Mouse (Mus musculus) intestine, postnatal 0 days (tissue): Measurements from ENCODE around the gene Brd4. TPM values are rescaled to one million over a fixed set of nuclear protein-coding genes. Genes with fewer than 3 reads are reported as not detected.

Source experiments
- ATAC-seq: fragments of 200-750 bp; cut with Nextera tagmentation; 2 replicates; pipeline ENCODE4 v1.8.0; 2017; ENCODE audit warnings: mild to moderate bottlenecking, moderate TSS enrichment, moderate library complexity
- H3K27ac ChIP-seq: fragments of 300-500 bp; sonication (generic); 2 replicates; pipeline ENCODE4 v1.5.1; 2014; ENCODE audit warnings: mild to moderate bottlenecking, low read depth, low read length, moderate library complexity
- H3K27me3 ChIP-seq: fragments of 300-500 bp; sonication (generic); replicated peaks from 2 replicates; pipeline ENCODE4 v1.6.1; 2014; ENCODE audit warnings: low read length, mixed read lengths; ENCODE audit not compliant: control insufficient read depth, insufficient read depth
- H3K36me3 ChIP-seq: fragments of 300-500 bp; sonication (generic); 2 replicates; pipeline ENCODE4 v1.6.1; 2014; ENCODE audit warnings: mild to moderate bottlenecking, moderate library complexity; ENCODE audit not compliant: control insufficient read depth, insufficient read depth
- H3K4me1 ChIP-seq: fragments of 300-500 bp; sonication (generic); replicated peaks from 2 replicates; pipeline ENCODE4 v1.6.1; 2014; ENCODE audit warnings: antibody characterized with exemption, low read length, mixed read lengths; ENCODE audit not compliant: control insufficient read depth, insufficient read depth
- H3K4me2 ChIP-seq: fragments of 300-500 bp; sonication (generic); replicated peaks from 2 replicates; pipeline ENCODE4 v1.6.1; 2014; ENCODE audit warnings: low read depth, mild to moderate bottlenecking, moderate library complexity
- H3K4me3 ChIP-seq: fragments of 300-500 bp; sonication (generic); 2 replicates; pipeline ENCODE4 v1.5.1; 2014; ENCODE audit warnings: low read depth, low read length
- H3K9ac ChIP-seq: fragments of 300-500 bp; sonication (generic); 2 replicates; pipeline ENCODE4 v1.6.1; 2014; ENCODE audit warnings: mild to moderate bottlenecking, low read depth, low read length
- H3K9me3 ChIP-seq: fragments of 300-500 bp; sonication (generic); 2 replicates; pipeline ENCODE4 v1.6.1; 2016; ENCODE audit warnings: mixed run types; ENCODE audit not compliant: control insufficient read depth
- CTCF ChIP-seq: sonication (generic); IDR thresholded peaks from 2 replicates; pipeline ENCODE4 v1.5.1; 2016; ENCODE audit warnings: low read depth, mild to moderate bottlenecking, control low read depth, antibody characterized with exemption, moderate library complexity
- WGBS: fragments of 180-500 bp; shearing (Covaris S2); extraction: QIAGEN DNeasy Blood & Tissue Kit; methylation state at CpG from one replicate; pipeline ENCODE4 v1.1.7; 2014; 5-methylcytosine and 5-hydroxymethylcytosine counted together
- polyA plus RNA-seq: library from polyadenylated mRNA; unstranded; fragments of >200 nt; fragmentation: Nextera tagmentation; extraction: Ambion mirVana; gene quantifications from 2 replicates; pipeline ENCODE4 v1.2.1, GENCODE M21; 2015

The Brd4 gene
- polyA plus RNA-seq, 1 experiment from 2014 or later: 36.7 TPM

DNA sequence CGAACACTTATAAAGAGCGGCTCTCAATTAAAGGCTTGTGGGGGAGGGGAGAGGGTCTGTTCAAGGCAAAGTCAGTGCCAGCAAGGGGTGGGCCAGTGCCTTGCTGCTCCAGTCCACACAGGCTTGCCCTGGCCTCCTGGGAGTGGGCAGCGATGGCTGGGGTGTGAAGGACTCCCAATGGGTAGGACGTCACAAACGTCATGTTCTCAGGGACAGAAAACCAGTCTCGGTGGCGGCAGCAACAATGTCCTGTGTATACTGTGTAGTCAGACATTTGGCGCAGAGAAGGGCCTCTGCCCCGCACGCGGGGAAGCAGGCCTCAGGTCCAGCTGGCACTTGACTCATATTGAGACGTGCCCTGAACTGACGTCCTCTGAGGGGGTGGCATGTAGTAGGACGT lies 87.4 kb downstream of the Brd4 start:
- ATAC-seq: no peak
- no peaks in the 10 kb centered on the region for H3K9me3 ChIP-seq
- no peak for TF ChIP-seq CTCF
- H3K9ac ChIP-seq: no peak overlapping the region
- WGBS: 89% methylated on average over 14 of the region's 14 CpGs
- H3K4me3 ChIP-seq: no peak overlapping the region
- peaks cover 64% of the 10 kb centered on the region for H3K36me3 ChIP-seq
- no peaks in the 10 kb centered on the region for H3K27me3 ChIP-seq
- no peak overlapping the region for H3K27ac ChIP-seq
- no peaks in the 10 kb centered on the region for H3K4me1 ChIP-seq
- H3K4me2 ChIP-seq: no peak overlapping the region

DNA sequence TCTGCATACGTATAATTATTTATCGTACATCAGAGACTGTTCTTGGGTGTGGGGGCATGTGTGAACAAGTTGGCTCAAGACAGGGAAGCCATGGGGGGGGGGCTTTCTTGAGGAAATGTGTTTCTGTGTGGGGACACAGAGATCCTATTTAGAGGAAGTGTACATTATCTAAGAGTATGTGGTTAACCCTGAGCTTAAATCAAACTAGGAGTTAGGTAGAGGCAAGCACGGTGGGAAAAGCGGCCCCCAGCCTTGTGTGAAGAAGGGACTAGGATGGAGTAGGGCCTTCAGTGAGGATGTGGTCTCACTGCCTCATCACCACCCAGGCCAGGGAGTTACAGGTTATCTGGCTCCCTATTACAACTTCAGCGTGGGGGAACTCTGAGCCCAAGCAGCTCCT lies 88.8 kb downstream of the Brd4 start:
- H3K9me3 ChIP-seq: no peaks in the 10 kb centered on the region
- TF ChIP-seq CTCF: no peak
- no peak for ATAC-seq
- no peaks in the 10 kb centered on the region for H3K4me1 ChIP-seq
- no peaks in the 10 kb centered on the region for H3K27me3 ChIP-seq
- no peak overlapping the region for H3K9ac ChIP-seq
- 93% methylated on average over 5 of the region's 5 CpGs for WGBS
- no peak overlapping the region for H3K4me2 ChIP-seq
- peaks cover 50% of the 10 kb centered on the region for H3K36me3 ChIP-seq
- H3K27ac ChIP-seq: no peak overlapping the region
- no peak overlapping the region for H3K4me3 ChIP-seq

DNA sequence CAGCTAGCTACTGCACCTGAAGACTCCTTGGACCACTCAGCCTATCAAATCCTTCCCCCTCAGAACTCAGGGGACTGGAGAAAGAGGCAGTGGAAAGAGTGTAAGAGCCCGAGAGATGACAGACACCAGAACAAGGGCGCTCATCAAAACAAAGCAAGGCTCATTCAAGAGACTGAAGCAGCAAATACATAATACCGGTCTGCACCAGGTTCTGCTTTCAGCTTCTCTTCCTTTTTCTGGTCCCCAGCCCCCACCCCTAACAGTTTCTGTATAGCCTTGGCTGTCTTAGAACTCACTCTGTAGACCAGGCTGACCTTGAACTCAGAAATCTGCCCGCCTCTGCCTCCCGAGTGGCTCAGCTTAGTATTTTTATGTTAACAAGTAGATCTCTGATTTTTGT lies 91.5 kb downstream of the Brd4 start:
- Histone ChIP-seq H3K4me1 (0 out of 2 replicates have a peak, but pooled peaks cover 6% of the 10 kb centered on the region), H3K4me3 (no peak overlapping the region), H3K36me3 (peaks cover 23% of the 10 kb centered on the region), H3K27ac (no peak overlapping the region), H3K9me3 (no peaks in the 10 kb centered on the region), H3K9ac (no peak overlapping the region), H3K27me3 (peaks cover 5% of the 10 kb centered on the region; the same call in 1 of the 2 replicates), H3K4me2 (no peak overlapping the region)
- WGBS: 76% methylated on average over 5 of the region's 5 CpGs
- ATAC-seq: no peak
- TF ChIP-seq CTCF: no peak

DNA sequence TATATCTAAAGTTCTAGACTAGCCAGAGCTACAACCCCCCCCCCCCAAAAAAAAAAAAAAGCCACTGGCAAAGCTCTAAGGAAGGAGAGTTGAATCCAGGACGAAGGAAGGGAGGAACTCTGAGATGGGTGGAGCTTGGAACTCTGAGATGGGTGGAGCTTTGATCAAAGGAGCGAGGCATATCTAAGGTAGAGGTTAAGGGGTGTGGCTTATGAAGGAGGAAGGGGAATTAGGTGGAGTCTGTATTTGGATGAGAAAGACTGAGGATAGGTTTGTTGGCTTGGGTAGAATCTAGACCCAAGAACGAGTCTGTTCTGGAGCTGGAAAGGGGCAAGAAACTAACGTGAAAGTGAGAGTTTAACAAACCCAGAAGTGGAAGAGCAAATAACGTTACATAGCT lies 94.7 kb downstream of the Brd4 start:
- ATAC-seq: peak; percentile 74
- no peak overlapping the region for H3K9ac ChIP-seq
- no peaks in the 10 kb centered on the region for H3K9me3 ChIP-seq
- H3K4me1 ChIP-seq: 0 out of 2 replicates have a peak, but pooled peaks cover 6% of the 10 kb centered on the region
- no peak for TF ChIP-seq CTCF
- no peaks in the 10 kb centered on the region for H3K36me3 ChIP-seq
- no peak overlapping the region for H3K27ac ChIP-seq
- WGBS: 6% methylated on average over 5 of the region's 5 CpGs
- peak overlapping the region; percentile 71 for H3K4me2 ChIP-seq
- H3K27me3 ChIP-seq: peaks cover 6% of the 10 kb centered on the region; the same call in 1 of the 2 replicates
- H3K4me3 ChIP-seq: peak overlapping the region; percentile 37

DNA sequence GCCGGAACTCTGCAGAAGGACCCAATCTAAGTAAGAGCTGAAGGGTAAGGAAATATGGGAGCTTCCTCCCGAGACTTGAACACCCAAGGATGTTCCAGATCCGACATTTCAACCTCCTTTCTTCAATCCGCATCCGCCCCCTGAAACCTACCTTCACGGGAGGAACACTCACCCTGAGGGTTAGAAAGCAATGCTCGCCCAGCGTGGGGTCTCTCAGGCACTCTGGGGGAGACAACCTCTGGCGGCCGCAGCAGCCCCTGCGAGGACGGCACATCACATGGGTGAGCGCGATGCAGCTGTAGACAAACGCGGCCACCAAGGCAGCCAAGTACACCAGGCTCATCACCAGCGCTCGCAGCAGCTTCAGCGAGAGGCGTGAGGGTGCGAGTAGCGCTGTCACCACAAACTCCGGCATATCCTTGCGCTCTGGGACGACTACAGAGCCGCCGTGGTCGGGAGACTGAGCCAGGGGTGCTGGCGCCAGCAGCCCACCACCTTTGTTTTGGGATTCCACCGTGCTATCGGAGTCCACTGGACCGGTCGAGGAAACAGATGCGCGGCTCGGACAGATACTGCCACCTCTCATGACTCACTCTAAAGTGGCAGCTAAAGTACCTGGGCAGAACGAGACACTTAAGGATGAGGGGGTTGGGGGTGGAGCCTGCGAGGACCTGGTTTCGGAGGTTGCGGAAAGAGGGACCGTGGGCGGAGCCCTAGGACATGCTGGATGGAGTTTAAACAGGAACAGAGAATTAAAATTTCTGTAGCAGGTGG lies 95.5 kb downstream of the Brd4 start, which contains the start of gene Ephx3:
Gene Ephx3, minus strand, starts transcription at position 687 of the 774 bp plus-strand sequence.
- H3K4me2 ChIP-seq: peak within 1 kb of the TSS; percentile 71
- peak within 1 kb of the TSS; percentile 37 for H3K4me3 ChIP-seq
- H3K27me3 ChIP-seq: peaks cover 6% of the 10 kb centered on the region; the same call in 1 of the 2 replicates
- 0 out of 2 replicates have a peak, but pooled peaks have one; percentile 21 for ATAC-seq
- no peaks in the 10 kb centered on the region for H3K36me3 ChIP-seq
- WGBS: 7% methylated on average over 42 of the region's 42 CpGs
- no peaks in the 10 kb centered on the region for H3K9me3 ChIP-seq
- H3K9ac ChIP-seq: no peak within 1 kb of the TSS
- H3K27ac ChIP-seq: no peak within 1 kb of the TSS
- no peak for TF ChIP-seq CTCF
- 0 out of 2 replicates have a peak, but pooled peaks cover 6% of the 10 kb centered on the region for H3K4me1 ChIP-seq

DNA sequence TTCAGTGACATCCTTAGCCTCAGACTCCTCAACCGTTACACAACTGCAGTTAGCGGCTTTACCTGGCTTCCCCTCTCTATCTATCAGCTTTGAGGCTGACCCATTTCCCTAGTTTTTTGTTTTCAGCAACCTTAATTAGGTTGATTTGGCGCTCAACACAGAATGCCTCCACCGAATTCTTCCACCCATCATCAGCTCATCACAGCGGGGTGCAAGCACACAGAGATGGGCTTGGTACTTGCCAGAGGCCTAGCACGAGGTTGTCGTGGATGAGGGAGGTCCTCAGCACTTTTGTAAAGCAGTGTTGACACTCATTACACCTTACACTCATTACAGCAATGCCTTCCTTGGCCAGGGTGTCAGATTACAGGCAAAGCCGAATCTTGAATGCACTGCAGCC lies 101.5 kb downstream of the Brd4 start:
- Histone ChIP-seq H3K4me2 (no peak overlapping the region), H3K4me1 (no peaks in the 10 kb centered on the region), H3K27me3 (0 out of 2 replicates have a peak, but pooled peaks cover 1% of the 10 kb centered on the region), H3K4me3 (no peak overlapping the region), H3K36me3 (no peaks in the 10 kb centered on the region), H3K9me3 (no peaks in the 10 kb centered on the region), H3K27ac (no peak overlapping the region), H3K9ac (no peak overlapping the region)
- WGBS: 48% methylated on average over 8 of the region's 8 CpGs
- TF ChIP-seq CTCF: no peak
- ATAC-seq: no peak
